Mouse (Mus musculus) liver, embryonic 14.5 days (tissue): ENCODE data around the gene Iars.

Source experiments
- CTCF ChIP-seq: IDR thresholded peaks from 2 replicates; pipeline ENCODE4 v1.5.1; 2016; ENCODE audit warnings: antibody characterized with exemption, low read depth, control low read depth
- EP300 ChIP-seq: IDR thresholded peaks from 2 replicates; pipeline ENCODE4 v1.6.1; 2016; ENCODE audit warnings: antibody characterized with exemption, low read depth

DNA sequence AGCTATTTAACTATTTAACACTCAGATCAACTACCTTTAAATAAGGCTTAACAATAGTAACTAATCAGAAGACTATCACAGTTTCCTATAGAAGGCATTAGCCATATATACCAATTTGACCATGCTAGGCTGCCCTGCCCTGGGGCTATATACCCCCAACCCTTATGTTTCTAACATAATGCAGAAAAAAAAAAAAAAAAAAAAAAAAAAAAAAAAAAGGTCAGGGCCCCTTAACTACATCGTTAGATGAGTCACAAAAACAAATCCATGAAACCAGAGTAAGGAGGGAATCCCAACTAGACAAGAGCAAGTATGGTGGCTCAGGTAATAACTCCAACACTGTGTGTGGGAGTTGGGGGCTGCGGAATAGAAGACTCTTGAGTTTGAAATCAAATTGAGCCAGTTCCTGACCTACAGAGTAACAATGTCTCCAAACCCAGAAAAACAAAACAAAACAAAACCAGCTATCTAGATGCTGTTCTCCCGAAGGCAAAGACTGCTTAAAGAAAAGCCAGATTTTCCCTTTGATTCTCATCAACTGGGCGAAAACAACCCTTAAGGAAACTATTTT, 30.0 kb upstream of the Iars start:
- TF ChIP-seq CTCF (no peak), EP300 (no peak)
